Mouse (Mus musculus) heart, embryonic 15.5 days (tissue): ENCODE measurements around the gene Shld1. TPM values are rescaled to one million over a fixed set of nuclear protein-coding genes. Genes with fewer than 3 reads are reported as not detected.

Source experiments
- ATAC-seq: fragments of 200-750 bp; cut with Nextera tagmentation; replicated peaks from 2 replicates; pipeline ENCODE4 v1.8.0; 2017; ENCODE audit warnings: low read depth, moderate TSS enrichment; ENCODE audit not compliant: insufficient number of reproducible peaks, insufficient read depth, low FRiP score
- H3K27ac ChIP-seq: fragments of 300-500 bp; sonication (generic); 2 replicates; pipeline ENCODE4 v1.5.1; 2015; ENCODE audit warnings: mild to moderate bottlenecking, inconsistent platforms
- H3K27me3 ChIP-seq: fragments of 300-500 bp; sonication (generic); 2 replicates; pipeline ENCODE4 v1.6.1; 2015; ENCODE audit warnings: inconsistent platforms
- H3K36me3 ChIP-seq: fragments of 300-500 bp; sonication (generic); 2 replicates; pipeline ENCODE4 v1.6.1; 2015; ENCODE audit warnings: mild to moderate bottlenecking, inconsistent platforms
- H3K4me1 ChIP-seq: fragments of 300-500 bp; sonication (generic); replicated peaks from 2 replicates; pipeline ENCODE4 v1.6.1; 2015; ENCODE audit warnings: inconsistent platforms
- H3K4me2 ChIP-seq: fragments of 300-500 bp; sonication (generic); 2 replicates; pipeline ENCODE4 v1.6.1; 2015; ENCODE audit warnings: inconsistent platforms, mild to moderate bottlenecking, moderate library complexity
- H3K4me3 ChIP-seq: fragments of 300-500 bp; sonication (generic); 2 replicates; pipeline ENCODE4 v1.5.1; 2015; ENCODE audit warnings: mild to moderate bottlenecking, inconsistent platforms
- H3K9ac ChIP-seq: fragments of 300-500 bp; sonication (generic); 2 replicates; pipeline ENCODE4 v1.6.1; 2015; ENCODE audit warnings: mild to moderate bottlenecking, inconsistent platforms
- H3K9me3 ChIP-seq: fragments of 300-500 bp; sonication (generic); replicated peaks from 2 replicates; pipeline ENCODE4 v1.6.1; 2016; ENCODE audit warnings: inconsistent platforms
- WGBS: fragments of 180-500 bp; shearing (Covaris S2); methylation state at CpG from one replicate; pipeline ENCODE4 v1.1.7; 2015; ENCODE audit warnings: mixed read lengths; 5-methylcytosine and 5-hydroxymethylcytosine counted together
- polyA plus RNA-seq: library from polyadenylated mRNA; unstranded; fragments of >200 nt; fragmentation: Nextera tagmentation; extraction: Ambion mirVana; gene quantifications from 2 replicates; pipeline ENCODE4 v1.2.1, GENCODE M21; 2015

The Shld1 gene
- polyA plus RNA-seq, 1 experiment from 2014 or later = 11.5 TPM

DNA sequence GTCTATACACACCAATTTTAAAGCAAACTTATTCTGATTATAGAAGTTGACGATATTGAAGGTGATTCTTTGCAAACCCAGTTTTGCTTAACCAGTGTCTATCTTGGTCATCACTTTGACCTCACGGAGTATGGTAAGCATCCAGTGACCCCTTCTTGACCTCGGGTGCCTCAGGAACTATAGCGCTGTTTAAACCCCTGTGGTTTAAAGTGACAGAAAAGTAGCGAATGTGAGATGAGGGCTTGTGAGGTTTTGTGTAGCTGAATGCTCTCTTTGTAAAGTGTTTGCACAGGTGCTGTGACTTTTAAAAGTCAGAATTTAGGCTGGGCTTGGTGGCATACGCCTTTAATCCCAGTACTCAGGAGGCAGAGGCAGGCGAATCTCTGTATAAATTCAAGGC is 27.8 kb downstream of the Shld1 start:
- Histone ChIP-seq H3K9ac (no peak overlapping the region), H3K36me3 (no peaks in the 10 kb centered on the region), H3K4me3 (no peak overlapping the region), H3K9me3 (no peaks in the 10 kb centered on the region), H3K4me2 (no peak overlapping the region), H3K4me1 (peaks cover 14% of the 10 kb centered on the region), H3K27me3 (no peaks in the 10 kb centered on the region), H3K27ac (no peak overlapping the region)
- 82% methylated on average over 7 of the region's 7 CpGs for WGBS
- ATAC-seq = no peak

DNA sequence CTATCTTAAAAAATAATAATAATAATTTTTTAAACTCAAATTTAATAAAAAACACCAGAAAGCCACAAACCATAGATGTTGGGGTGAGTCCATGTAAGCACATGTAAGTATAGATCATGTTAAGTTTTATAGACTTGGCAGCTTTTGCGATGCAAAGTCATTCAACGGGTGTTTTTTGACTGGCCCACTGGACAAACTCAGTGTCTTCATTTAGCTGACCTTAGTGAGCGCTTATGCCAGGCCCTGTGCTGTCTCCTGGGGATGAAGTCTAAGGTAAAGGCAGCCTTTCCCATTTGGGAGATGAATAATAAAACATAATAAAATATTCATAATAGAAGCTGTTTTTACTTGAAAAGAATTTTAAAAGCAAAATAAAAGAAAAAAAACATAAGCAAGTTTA is 28.2 kb downstream of the Shld1 start:
- no peak for ATAC-seq

DNA sequence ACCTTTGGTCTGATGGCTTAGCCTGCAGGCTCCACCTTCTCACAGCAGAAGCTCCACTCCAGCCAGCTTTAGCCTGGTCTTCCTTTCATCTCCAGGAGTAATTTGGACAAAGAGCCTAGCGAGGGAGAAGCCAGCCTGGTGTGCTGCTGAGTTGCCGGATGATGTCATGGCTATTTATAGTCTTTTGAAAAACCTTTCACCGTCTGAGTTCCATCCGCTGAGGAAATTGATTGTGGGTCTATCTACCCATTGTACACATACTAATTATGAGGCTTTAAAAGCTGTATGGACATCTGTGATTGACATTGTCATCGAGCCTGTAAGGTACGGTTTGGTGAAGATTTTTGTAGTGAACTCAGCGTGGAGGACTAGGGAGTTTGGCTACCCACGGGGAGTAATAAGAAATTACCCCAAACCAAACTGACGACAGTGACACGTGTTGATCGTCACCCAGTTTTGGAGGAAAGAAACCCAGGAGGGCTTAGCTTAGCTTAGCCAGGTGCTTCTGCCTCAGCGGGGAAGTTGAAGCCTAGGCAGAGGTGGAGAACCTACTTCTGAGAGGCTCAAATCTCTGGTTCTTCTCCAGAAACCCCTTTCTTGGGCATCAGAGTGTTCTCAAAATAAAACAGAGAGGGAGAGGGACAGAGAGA is 28.8 kb downstream of the Shld1 start:
- Histone ChIP-seq H3K36me3 (no peaks in the 10 kb centered on the region), H3K4me1 (peaks cover 14% of the 10 kb centered on the region), H3K27ac (peak overlapping the region; percentile 4), H3K9ac (no peak overlapping the region), H3K27me3 (no peaks in the 10 kb centered on the region), H3K4me2 (no peak overlapping the region), H3K4me3 (no peak overlapping the region), H3K9me3 (no peaks in the 10 kb centered on the region)
- peak; percentile 83 for ATAC-seq
- 38% methylated on average over 12 of the region's 12 CpGs for WGBS

More for the DNA sequence above, 28.2 kb downstream of the Shld1 start:
- Histone ChIP-seq H3K27ac (peak overlapping the region; percentile 28; the same call in 1 of the 2 replicates), H3K4me1 (peaks cover 14% of the 10 kb centered on the region), H3K4me2 (no peak overlapping the region), H3K36me3 (no peaks in the 10 kb centered on the region), H3K27me3 (no peaks in the 10 kb centered on the region), H3K9ac (no peak overlapping the region), H3K9me3 (no peaks in the 10 kb centered on the region), H3K4me3 (no peak overlapping the region)
- 85% methylated on average over 3 of the region's 3 CpGs for WGBS

DNA sequence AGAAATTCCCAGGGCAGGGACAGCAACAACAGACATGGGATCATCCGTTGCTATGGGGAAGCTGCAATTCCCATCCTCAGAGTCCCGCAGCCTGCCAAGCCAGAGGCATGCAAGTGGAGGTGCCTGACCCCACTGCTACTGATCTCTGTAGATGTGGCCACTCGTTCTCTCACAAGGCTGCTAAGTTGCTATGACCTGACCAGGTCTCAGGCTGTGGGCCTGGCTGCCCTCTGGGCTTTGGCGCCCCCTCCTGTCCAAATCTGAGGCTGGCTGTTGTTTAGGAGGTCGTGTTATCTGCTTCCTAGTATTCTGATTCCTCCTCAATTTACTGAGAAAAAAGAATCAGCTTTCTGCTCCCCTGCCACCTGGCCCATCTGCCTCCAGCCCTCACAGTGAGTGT is 29.4 kb downstream of the Shld1 start:
- Histone ChIP-seq H3K4me1 (peaks cover 18% of the 10 kb centered on the region), H3K9me3 (no peaks in the 10 kb centered on the region), H3K27me3 (no peaks in the 10 kb centered on the region), H3K4me3 (no peak overlapping the region), H3K9ac (no peak overlapping the region), H3K36me3 (no peaks in the 10 kb centered on the region), H3K4me2 (no peak overlapping the region), H3K27ac (0 out of 2 replicates have a peak overlapping the region, but pooled peaks have one; percentile 4)
- 27% methylated on average over 5 of the region's 5 CpGs for WGBS
- peak; percentile 58 for ATAC-seq

DNA sequence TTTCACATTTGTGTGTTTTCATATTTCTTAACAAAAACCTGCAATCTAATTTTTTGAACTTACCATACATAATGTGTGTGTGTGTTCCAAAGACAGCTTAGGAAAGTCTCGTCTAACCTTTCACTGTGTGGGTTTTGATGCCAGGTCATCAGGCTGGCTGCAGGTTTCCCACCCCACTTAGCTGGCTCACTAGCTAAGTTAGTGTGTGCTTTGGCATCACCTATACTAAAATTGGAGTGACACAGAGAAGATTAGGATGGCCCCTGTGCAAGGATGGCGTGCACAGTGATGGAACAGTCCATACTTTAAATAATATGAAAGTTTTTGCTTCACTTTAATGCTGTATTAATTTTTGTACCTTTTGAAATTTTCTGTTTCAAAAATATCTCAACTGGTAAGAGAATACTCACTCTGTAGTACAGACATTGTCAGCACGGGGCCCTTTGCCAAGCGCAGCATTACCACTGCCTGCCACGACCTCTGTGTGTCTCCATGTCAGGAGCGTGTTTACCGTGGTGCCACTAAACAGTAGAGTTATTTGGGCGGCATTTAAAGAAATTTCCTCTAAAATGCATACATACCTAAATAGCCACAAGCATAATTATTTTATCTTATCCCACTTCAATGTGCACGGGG is 30.3 kb downstream of the Shld1 start:
- Histone ChIP-seq H3K4me3 (no peak overlapping the region), H3K36me3 (no peaks in the 10 kb centered on the region), H3K9ac (no peak overlapping the region), H3K27me3 (no peaks in the 10 kb centered on the region), H3K9me3 (no peaks in the 10 kb centered on the region), H3K4me2 (no peak overlapping the region), H3K4me1 (peaks cover 23% of the 10 kb centered on the region), H3K27ac (no peak overlapping the region)
- 86% methylated on average over 9 of the region's 9 CpGs for WGBS
- no peak for ATAC-seq

DNA sequence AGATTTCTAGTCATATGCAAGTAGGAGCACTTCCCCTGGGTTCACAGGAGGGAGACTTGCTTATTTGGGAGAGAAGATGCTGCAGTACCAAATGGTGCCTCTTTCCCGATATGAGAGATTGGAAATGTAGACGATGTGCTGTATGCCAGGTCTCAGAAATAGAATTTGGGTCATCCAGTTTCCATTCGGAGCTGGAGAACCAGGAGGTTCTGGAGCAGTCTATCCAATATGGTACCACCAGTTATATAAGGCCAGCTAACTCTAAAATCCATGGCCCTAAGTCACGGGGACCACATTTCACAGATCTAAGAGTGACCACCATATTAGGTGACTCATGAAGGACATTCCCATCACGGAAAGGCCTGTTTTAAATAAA is 30.8 kb downstream of the Shld1 start:
- Histone ChIP-seq H3K4me2 (no peak overlapping the region), H3K4me1 (peaks cover 23% of the 10 kb centered on the region), H3K9ac (no peak overlapping the region), H3K27me3 (no peaks in the 10 kb centered on the region), H3K27ac (no peak overlapping the region), H3K4me3 (no peak overlapping the region), H3K36me3 (no peaks in the 10 kb centered on the region), H3K9me3 (no peaks in the 10 kb centered on the region)
- WGBS = 81% methylated on average over 5 of the region's 5 CpGs
- ATAC-seq = no peak

DNA sequence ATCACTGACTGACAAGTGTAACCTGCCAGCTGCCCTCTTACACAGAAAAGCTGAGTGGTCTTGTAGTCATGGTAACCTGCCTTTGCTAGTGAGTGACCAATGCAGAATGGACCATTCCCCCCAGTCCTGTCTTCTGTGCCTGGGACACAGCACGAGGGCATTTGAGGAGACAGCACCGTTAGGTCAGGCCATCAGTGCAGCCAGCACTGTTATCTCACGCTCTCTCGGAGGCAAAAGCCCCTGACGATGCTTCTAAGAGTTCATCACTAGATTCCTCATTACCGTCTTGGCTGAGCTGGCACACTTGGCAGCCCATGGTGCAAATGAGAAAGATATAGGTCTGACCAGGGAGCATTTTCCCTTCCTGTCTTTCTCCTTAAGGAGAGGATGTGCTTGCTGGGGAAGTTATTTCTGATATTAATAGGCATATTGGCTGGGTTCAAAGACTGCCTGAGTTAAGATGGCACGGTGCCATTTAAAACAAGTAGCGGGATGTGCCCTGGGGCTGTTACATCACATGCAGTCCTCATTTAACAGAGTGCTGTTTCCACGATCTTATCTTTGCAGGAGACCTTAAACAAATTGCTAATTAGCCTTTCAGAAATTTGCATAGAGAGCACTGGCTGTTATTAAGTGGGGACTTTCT is 34.3 kb downstream of the Shld1 start:
- WGBS = 33% methylated on average over 9 of the region's 9 CpGs
- Histone ChIP-seq H3K9me3 (no peaks in the 10 kb centered on the region), H3K36me3 (no peaks in the 10 kb centered on the region), H3K4me3 (no peak overlapping the region), H3K4me2 (no peak overlapping the region), H3K27me3 (no peaks in the 10 kb centered on the region), H3K4me1 (peaks cover 10% of the 10 kb centered on the region), H3K9ac (no peak overlapping the region), H3K27ac (no peak overlapping the region)
- ATAC-seq = no peak

DNA sequence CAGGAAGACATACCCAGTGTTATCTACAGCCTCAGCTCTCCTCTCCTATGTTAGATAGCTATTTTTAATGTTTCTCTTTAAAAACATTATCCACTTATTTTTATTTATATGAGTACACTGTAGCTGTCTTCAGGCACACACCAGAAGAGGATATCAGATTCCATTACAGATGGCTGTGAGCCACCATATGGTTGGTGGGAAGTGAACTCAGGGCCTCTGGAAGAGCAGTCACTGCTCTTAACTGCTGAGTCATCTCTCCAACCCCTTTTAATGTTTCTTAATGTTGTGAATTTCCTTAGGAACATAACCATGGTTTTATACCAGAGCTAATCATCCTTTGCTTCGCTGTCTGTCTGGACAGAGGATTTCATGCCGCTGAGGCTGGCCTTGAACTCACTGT is 35.1 kb downstream of the Shld1 start:
- ATAC-seq = no peak

DNA sequence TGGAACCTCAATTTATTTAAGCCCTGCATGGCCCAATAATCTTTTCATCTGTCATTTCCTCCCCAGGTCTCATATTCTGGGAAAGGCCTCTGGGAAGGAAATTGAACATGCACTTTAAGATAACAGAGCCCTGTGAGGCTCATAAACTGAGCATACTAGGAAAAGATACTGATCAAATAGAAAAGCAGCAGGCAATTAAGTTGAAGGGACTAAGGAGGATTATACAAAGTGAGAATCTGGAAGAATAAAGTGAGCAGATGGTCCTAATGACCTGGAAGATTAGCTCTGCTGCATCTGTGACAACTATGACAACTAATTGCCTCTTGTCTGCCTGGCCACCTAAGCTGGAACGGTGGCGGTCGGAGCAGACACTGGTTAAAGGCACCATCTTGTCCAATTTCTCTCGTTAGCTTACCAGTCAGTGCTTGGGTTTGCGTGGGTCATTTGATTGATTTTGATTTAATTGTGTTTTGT is 37.3 kb downstream of the Shld1 start:
- no peak overlapping the region for H3K4me2 ChIP-seq
- H3K36me3 ChIP-seq = no peaks in the 10 kb centered on the region
- ATAC-seq = no peak
- H3K27ac ChIP-seq = no peak overlapping the region
- no peak overlapping the region for H3K9ac ChIP-seq
- no peak overlapping the region for H3K4me3 ChIP-seq
- H3K4me1 ChIP-seq = peaks cover 9% of the 10 kb centered on the region
- 77% methylated on average over 5 of the region's 5 CpGs for WGBS
- no peaks in the 10 kb centered on the region for H3K27me3 ChIP-seq
- H3K9me3 ChIP-seq = no peaks in the 10 kb centered on the region

More for the DNA sequence above, 35.1 kb downstream of the Shld1 start:
- peaks cover 9% of the 10 kb centered on the region for H3K4me1 ChIP-seq
- no peak overlapping the region for H3K27ac ChIP-seq
- no peaks in the 10 kb centered on the region for H3K36me3 ChIP-seq
- H3K9ac ChIP-seq = no peak overlapping the region
- H3K4me2 ChIP-seq = no peak overlapping the region
- H3K27me3 ChIP-seq = no peaks in the 10 kb centered on the region
- no peak overlapping the region for H3K4me3 ChIP-seq
- WGBS = 91% methylated on average over 2 of the region's 2 CpGs
- no peaks in the 10 kb centered on the region for H3K9me3 ChIP-seq

DNA sequence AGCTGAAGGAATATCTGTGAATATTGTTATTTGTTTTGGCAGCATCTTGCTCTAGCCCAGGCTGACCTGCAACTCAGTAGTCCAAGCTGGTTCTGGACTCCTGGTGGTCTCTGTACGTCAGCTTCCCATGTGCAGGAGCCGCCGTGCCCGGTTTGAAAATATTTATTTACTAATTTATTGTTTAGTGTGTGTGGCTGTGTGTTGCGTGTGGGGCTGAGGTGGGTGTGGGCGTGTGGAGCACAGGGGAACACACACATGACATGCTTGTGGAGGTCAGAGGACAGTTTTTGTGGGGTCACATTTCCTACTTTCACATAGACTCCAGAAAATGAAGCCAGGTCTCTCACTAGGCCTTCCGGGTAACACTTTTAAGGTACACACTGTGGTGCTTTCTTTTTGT is 37.8 kb downstream of the Shld1 start:
- H3K36me3 ChIP-seq = no peaks in the 10 kb centered on the region
- H3K9ac ChIP-seq = no peak overlapping the region
- H3K4me2 ChIP-seq = no peak overlapping the region
- ATAC-seq = no peak
- H3K4me1 ChIP-seq = peaks cover 9% of the 10 kb centered on the region
- no peaks in the 10 kb centered on the region for H3K9me3 ChIP-seq
- no peak overlapping the region for H3K27ac ChIP-seq
- no peaks in the 10 kb centered on the region for H3K27me3 ChIP-seq
- WGBS = 91% methylated on average over 7 of the region's 7 CpGs
- H3K4me3 ChIP-seq = no peak overlapping the region

DNA sequence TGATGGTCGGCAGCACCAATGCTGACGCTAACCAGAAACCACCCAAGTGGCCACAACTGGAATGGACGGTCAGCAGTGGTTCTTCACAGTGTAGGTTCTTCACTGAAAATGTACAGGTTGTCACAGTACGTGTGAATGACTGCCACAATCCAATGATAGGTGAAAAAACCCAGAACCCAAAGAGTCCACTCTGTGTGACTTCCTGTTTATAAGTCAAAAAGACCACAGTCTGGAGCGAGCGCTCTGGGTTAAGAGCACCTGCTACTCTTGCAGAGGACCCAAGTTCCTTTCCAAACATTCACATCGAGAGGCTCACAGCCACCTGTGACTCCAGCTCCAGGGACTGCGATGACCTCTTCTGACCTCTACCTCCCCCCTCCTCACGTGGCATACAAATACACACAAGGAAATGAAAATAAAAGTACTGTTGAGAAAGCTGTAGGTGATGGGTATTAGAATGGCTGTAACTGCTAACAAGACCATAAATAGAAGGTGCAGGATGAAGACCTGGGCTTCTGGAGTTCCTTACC is 38.7 kb downstream of the Shld1 start:
- H3K4me1 ChIP-seq = peaks cover 9% of the 10 kb centered on the region
- no peak overlapping the region for H3K4me2 ChIP-seq
- H3K27me3 ChIP-seq = no peaks in the 10 kb centered on the region
- H3K9ac ChIP-seq = no peak overlapping the region
- WGBS = 77% methylated on average over 9 of the region's 9 CpGs
- H3K4me3 ChIP-seq = no peak overlapping the region
- no peaks in the 10 kb centered on the region for H3K9me3 ChIP-seq
- no peaks in the 10 kb centered on the region for H3K36me3 ChIP-seq
- H3K27ac ChIP-seq = no peak overlapping the region
- no peak for ATAC-seq
